36 mouse cellular contexts compared by ENCODE assay signal in genomic region chr9:59684020-59684419, GRCm38 (mm10). TPM values are rescaled to one million over a fixed set of nuclear protein-coding genes. Genes with fewer than 3 reads are reported as not detected.
"Had no signal": no experiment of that assay in that cellular context is flagged by ENCODE, and none has a peak within 500 bp of the region (broad histone marks: within the 10 kb centered on the region; RNA-seq: fewer than 3 reads in every experiment).

No protein-coding gene starts in this region.

- H3K9me3 ChIP-seq: heart, embryonic 10.5 days; heart, embryonic 12.5 days; heart, embryonic 13.5 days; heart, embryonic 15.5 days; hindbrain, embryonic 10.5 days; hindbrain, embryonic 12.5 days; hindbrain, embryonic 13.5 days; hindbrain, embryonic 15.5 days; intestine, embryonic 15.5 days; kidney, embryonic 15.5 days had no signal

- DNase-seq: heart, adult 18-20 months; heart, adult 2 months; heart, postnatal 10 days; heart, postnatal 14 days; heart, postnatal 36 days; heart, postnatal 4 days; kidney, adult 11 months; kidney, adult 18-20 months; kidney, adult 2 months; kidney, adult 8-10 months; kidney, adult 9 months; kidney, postnatal 10 days; kidney, postnatal 14 days; kidney, postnatal 25 days; kidney, postnatal 36 days; kidney, postnatal 4 days; layer of hippocampus, adult 9-11 months had no signal

- ATAC-seq: hindbrain, embryonic 16.5 days; hindbrain, postnatal 0 days; inflammation-experienced regulatory T-cells, adult 6 months; intestine, embryonic 15.5 days; intestine, embryonic 16.5 days; intestine, postnatal 0 days had no signal

- H3K27me3 ChIP-seq: hindbrain, embryonic 15.5 days had no signal

- H3K4me3 ChIP-seq: heart, adult 2 months; heart, embryonic 10.5 days; heart, embryonic 12.5 days; heart, embryonic 13.5 days; heart, embryonic 15.5 days; hindbrain, embryonic 10.5 days; hindbrain, embryonic 12.5 days; hindbrain, embryonic 13.5 days; hindbrain, embryonic 15.5 days; intestine, embryonic 15.5 days; kidney, embryonic 15.5 days; layer of hippocampus, adult 2 months had no signal

- H3K9ac ChIP-seq: heart, embryonic 12.5 days; heart, embryonic 13.5 days; heart, embryonic 15.5 days; hindbrain, embryonic 12.5 days; hindbrain, embryonic 13.5 days; hindbrain, embryonic 14.5 days; hindbrain, embryonic 15.5 days; intestine, embryonic 15.5 days; kidney, embryonic 15.5 days had no signal

- H3K27ac ChIP-seq: heart, adult 2 months; heart, embryonic 10.5 days; heart, embryonic 13.5 days; heart, embryonic 15.5 days; hindbrain, embryonic 10.5 days; hindbrain, embryonic 12.5 days; hindbrain, embryonic 13.5 days; hindbrain, embryonic 14.5 days; hindbrain, embryonic 15.5 days; hindbrain, postnatal 0 days; intestine, embryonic 15.5 days; kidney, embryonic 15.5 days; kidney, postnatal 0 days; layer of hippocampus, adult 2 months had no signal

- H3K4me2 ChIP-seq: heart, embryonic 11.5 days; heart, embryonic 12.5 days; heart, embryonic 13.5 days; heart, embryonic 15.5 days; hindbrain, embryonic 12.5 days; hindbrain, embryonic 13.5 days; hindbrain, embryonic 14.5 days; hindbrain, embryonic 15.5 days; intestine, embryonic 15.5 days; kidney, embryonic 15.5 days had no signal

RNA-seq across cellular contexts. Expression of gene Gramd2, which starts 4.1 kb away (rescaled TPM):
- polyA plus RNA-seq: inflammation-experienced regulatory T-cells, adult 6 months had no signal
